Mouse (Mus musculus): ENCODE measurements around the gene Lcn4. TPM values are rescaled to one million over a fixed set of nuclear protein-coding genes. Genes with fewer than 3 reads are reported as not detected.

Gene Lcn4
- polyA plus RNA-seq (2012; rRNA removed) = not detected in 2 replicates

GRCm38 (mm10) chr2:26671182-26671581, at the start of gene Lcn4:
Gene Lcn4, minus strand, starts transcription at chr2:26671282.

DNA sequence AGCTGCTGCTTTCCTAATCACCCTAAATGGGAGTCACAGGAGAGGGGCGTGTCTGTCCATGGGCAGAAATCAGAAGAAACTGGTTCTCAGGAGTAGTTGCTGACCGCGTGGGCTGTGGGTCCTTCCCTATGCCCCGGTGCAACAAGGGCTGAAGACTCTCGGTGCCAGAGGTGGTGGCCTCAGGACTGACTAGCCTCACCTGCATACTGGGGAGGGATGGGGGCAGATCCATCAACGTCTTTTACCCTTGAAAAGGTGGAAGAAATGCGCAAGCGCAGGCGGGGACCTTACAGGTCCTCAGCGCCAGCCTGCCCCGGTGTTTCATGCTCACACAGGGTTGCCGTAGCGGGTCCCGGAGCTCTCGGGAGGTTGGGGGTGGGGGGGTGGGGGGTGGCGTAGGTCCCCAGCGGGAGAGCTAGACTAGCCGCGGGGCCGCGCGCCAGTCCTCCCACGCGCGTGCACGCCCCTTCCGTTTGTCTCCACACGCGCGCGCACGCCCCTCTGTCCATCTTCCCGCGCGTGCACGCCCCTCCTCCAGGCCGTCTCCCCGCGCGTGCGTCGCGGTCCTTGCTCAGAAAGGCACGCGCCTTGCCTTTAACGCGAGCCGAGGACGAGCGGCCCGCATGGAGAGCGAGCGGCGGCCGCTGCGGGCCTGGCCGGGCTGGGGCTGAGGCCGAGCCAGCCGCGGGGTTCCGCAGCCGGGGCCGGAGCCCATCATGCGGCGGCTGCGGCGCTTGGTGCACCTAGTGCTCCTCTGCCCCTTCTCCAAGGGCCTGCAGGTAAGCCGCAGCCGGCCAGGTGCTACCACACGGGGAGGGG, 43.0 kb downstream of the Lcn4 start, which contains the start of gene Fam69b:
Gene Fam69b, plus strand, starts transcription at position 537 of the 819 bp plus-strand sequence.

Other genes with a start within 250 kb of the Lcn4 start
- 95.3 and 112 TPM in 2 replicates for gene Sec16a, start 226.1 kb downstream of the Lcn4 start, polyA plus RNA-seq (2012; rRNA removed)
- 31.2 and 38.9 TPM in 2 replicates for gene Notch1, start 154.6 kb downstream of the Lcn4 start, polyA plus RNA-seq (2012; rRNA removed)
- gene Egfl7, start 91.3 kb downstream of the Lcn4 start, polyA plus RNA-seq (2012; rRNA removed) = 112 TPM in 2 replicates
- gene Gm20532, start 84.6 kb downstream of the Lcn4 start, polyA plus RNA-seq (2012; rRNA removed) = not detected in 2 replicates
- gene Agpat2, start 66.9 kb downstream of the Lcn4 start, polyA plus RNA-seq (2012; rRNA removed) = 178 and 189 TPM in 2 replicates
- gene Fam69b, start 42.8 kb downstream of the Lcn4 start, polyA plus RNA-seq (2012; rRNA removed) = 19.7 and 24.7 TPM in 2 replicates
- 8.0 and 11.1 TPM in 2 replicates for gene Abo, start 193.7 kb upstream of the Lcn4 start, polyA plus RNA-seq (2012; rRNA removed)
- gene Surf6, start 231.6 kb upstream of the Lcn4 start, polyA plus RNA-seq (2012; rRNA removed) = 9.8 and 12.0 TPM in 2 replicates
- 28.2 and 31.3 TPM in 2 replicates for gene Med22, start 239.4 kb upstream of the Lcn4 start, polyA plus RNA-seq (2012; rRNA removed)
- 592 and 833 TPM in 2 replicates for gene Rpl7a, start 239.5 kb upstream of the Lcn4 start, polyA plus RNA-seq (2012; rRNA removed)
- 14.6 and 17.4 TPM in 2 replicates for gene Surf2, start 245.1 kb upstream of the Lcn4 start, polyA plus RNA-seq (2012; rRNA removed)
- 72.4 and 73.6 TPM in 2 replicates for gene Surf1, start 245.2 kb upstream of the Lcn4 start, polyA plus RNA-seq (2012; rRNA removed)

All from colon, adult 2 months (tissue).